ENCODE assay signal across 16 mouse cellular contexts in genomic region chr7:74942146-74942545, GRCm38 (mm10).
DNase-seq lines count a peak whose midpoint lies in the region; ATAC-seq lines count a peak whose summit lies in the region.
"Had no signal": no experiment of that assay in that cellular context is flagged by ENCODE, and none has a peak within 500 bp of the region (broad histone marks: within the 10 kb centered on the region; RNA-seq: fewer than 3 reads in every experiment).

No protein-coding gene starts in this region.

- H3K36me3 ChIP-seq in kidney, embryonic 16.5 days (ENCODE audit: insufficient read depth, low read length), result no peaks in the 10 kb centered on the region
- H3K36me3 ChIP-seq: liver, embryonic 12.5 days; neural tube, embryonic 12.5 days had no signal

- H3K9me3 ChIP-seq in kidney, embryonic 16.5 days (ENCODE audit: low read length), result no peaks in the 10 kb centered on the region
- H3K9me3 ChIP-seq: liver, embryonic 12.5 days; neural tube, embryonic 12.5 days had no signal

- no peaks in the 10 kb centered on the region for H3K4me1 ChIP-seq in kidney, embryonic 16.5 days (ENCODE audit: insufficient read depth, low read length)
- H3K4me1 ChIP-seq: liver, embryonic 12.5 days; neural tube, embryonic 12.5 days had no signal

- 45% methylated on average over 3 of the region's 3 CpGs for WGBS in kidney, embryonic 16.5 days

- DNase-seq in cerebellum, adult 8-10 months, result peak; percentile 3
- peak; percentile 1 for DNase-seq in kidney, postnatal 14 days
- DNase-seq in right cerebral cortex, adult 18-20 months, result peak; percentile 13
- no peak for DNase-seq in right cerebral cortex, postnatal 10 days (ENCODE audit: low spot score in 2 of 2)
- DNase-seq in layer of hippocampus, postnatal 25 days (ENCODE audit: extremely low spot score in 1 of 2, low spot score in 1 of 2), result no peak
- DNase-seq: adrenal gland, adult 8-10 months; gastrocnemius, postnatal 10 days; heart, postnatal 4 days; kidney, adult 18-20 months; kidney, postnatal 4 days; right cerebral cortex, postnatal 14 days; thymus, postnatal 14 days had no signal

- H3K4me3 ChIP-seq in kidney, embryonic 16.5 days (ENCODE audit: low read length), result no peak overlapping the region
- H3K4me3 ChIP-seq: liver, embryonic 12.5 days; neural tube, embryonic 12.5 days had no signal

- ATAC-seq in cerebellum, adult (ENCODE audit: insufficient number of reproducible peaks, low FRiP score, low TSS enrichment), result no peak
- no peak for ATAC-seq in kidney, embryonic 16.5 days (ENCODE audit: low FRiP score, low TSS enrichment)
- ATAC-seq: liver, embryonic 12.5 days had no signal

- H3K4me2 ChIP-seq in kidney, embryonic 16.5 days (replicated peaks; ENCODE audit: low read depth, low read length), result no peak overlapping the region
- H3K4me2 ChIP-seq: liver, embryonic 12.5 days; neural tube, embryonic 12.5 days had no signal

- H3K9ac ChIP-seq in kidney, embryonic 16.5 days (replicated peaks; ENCODE audit: low read length), result no peak overlapping the region
- H3K9ac ChIP-seq: liver, embryonic 12.5 days; neural tube, embryonic 12.5 days had no signal

- H3K27me3 ChIP-seq in kidney, embryonic 16.5 days (ENCODE audit: insufficient read depth, low read length), result no peaks in the 10 kb centered on the region
- H3K27me3 ChIP-seq: liver, embryonic 12.5 days; neural tube, embryonic 12.5 days had no signal

- no peak overlapping the region for H3K27ac ChIP-seq in kidney, embryonic 16.5 days (ENCODE audit: low read length)
- H3K27ac ChIP-seq: liver, embryonic 12.5 days; neural tube, embryonic 12.5 days had no signal

Comparison
In these comparisons a context has a peak if more than half of its experiments do, and no peak if none do; other contexts are left out.
1. DNase-seq: peak in cerebellum, adult 8-10 months (single experiment), kidney, postnatal 14 days (single experiment) and right cerebral cortex, adult 18-20 months (single experiment); none in right cerebral cortex, postnatal 10 days (0 of 2) and layer of hippocampus, postnatal 25 days (0 of 2).